Mouse (Mus musculus) thymus, adult 2 months (tissue): ENCODE results near the gene Zfyve28. TPM values are rescaled to one million over a fixed set of nuclear protein-coding genes. Genes with fewer than 3 reads are reported as not detected.

Experiments used
- DNase-seq: peaks from one replicate; pipeline ENCODE4 v3.0.0; 2021
- H3K27ac ChIP-seq: fragments of 200-500 bp; 2 replicates; pipeline ENCODE4 v1.5.1; 2012; ENCODE audit warnings: low read length, control low read depth; ENCODE audit not compliant: control insufficient read depth, insufficient read depth
- H3K27me3 ChIP-seq: fragments of 200-500 bp; 2 replicates; pipeline ENCODE4 v1.6.1; 2012; ENCODE audit warnings: mild to moderate bottlenecking, low read length, moderate library complexity, mixed read lengths; ENCODE audit not compliant: control insufficient read depth, insufficient read depth
- H3K36me3 ChIP-seq: fragments of 200-500 bp; 2 replicates; pipeline ENCODE4 v1.6.1; 2012; ENCODE audit warnings: mild to moderate bottlenecking, low read length, moderate library complexity; ENCODE audit not compliant: control insufficient read depth, insufficient read depth
- H3K4me1 ChIP-seq: fragments of 200-500 bp; replicated peaks from 2 replicates; pipeline ENCODE4 v1.6.1; 2012; ENCODE audit warnings: low read length; ENCODE audit not compliant: control insufficient read depth, insufficient read depth
- H3K4me3 ChIP-seq: fragments of 200-500 bp; 2 replicates; pipeline ENCODE4 v1.5.1; 2012; ENCODE audit warnings: mild to moderate bottlenecking, low read length, control low read depth, moderate library complexity; ENCODE audit not compliant: control insufficient read depth, insufficient read depth
- CTCF ChIP-seq: fragments of 200-500 bp; IDR thresholded peaks from 2 replicates; pipeline ENCODE4 v1.5.1; 2012; ENCODE audit warnings: mild to moderate bottlenecking, control low read depth, low read length, moderate library complexity, borderline replicate concordance; ENCODE audit not compliant: control insufficient read depth, poor library complexity, insufficient read depth; ENCODE audit errors: extremely low read depth
- POLR2A ChIP-seq: fragments of 200-500 bp; IDR thresholded peaks from 2 replicates; pipeline ENCODE4 v1.6.1; 2012; ENCODE audit warnings: mild to moderate bottlenecking, low read length, control low read depth, moderate library complexity; ENCODE audit not compliant: control insufficient read depth, poor library complexity, insufficient read depth; ENCODE audit errors: extremely low read depth
- WGBS: fragments of 180-500 bp; shearing (Covaris S2); methylation state at CpG from one replicate; pipeline ENCODE4 v1.1.7; 2018; 5-methylcytosine and 5-hydroxymethylcytosine counted together
- polyA plus RNA-seq: library from polyadenylated mRNA; depleted of rRNA; stranded (reverse); fragments of >200 nt; gene quantifications from 2 replicates; pipeline ENCODE4 v1.2.3, GENCODE M21; 2012

Gene Zfyve28
- polyA plus RNA-seq, 1 experiment = 39.1 TPM

GRCm38 (mm10) chr5:34242224-34242963 lies 45.9 kb downstream of the Zfyve28 start:
- Histone ChIP-seq H3K4me1 (peaks cover 37% of the 10 kb centered on the region), H3K27ac (no peak overlapping the region), H3K4me3 (no peak overlapping the region), H3K27me3 (no peaks in the 10 kb centered on the region), H3K36me3 (no peaks in the 10 kb centered on the region)
- peak; percentile 63 for DNase-seq
- TF ChIP-seq POLR2A (no peak), CTCF (no peak)
- 6% methylated on average over 15 of the region's 15 CpGs for WGBS

DNA sequence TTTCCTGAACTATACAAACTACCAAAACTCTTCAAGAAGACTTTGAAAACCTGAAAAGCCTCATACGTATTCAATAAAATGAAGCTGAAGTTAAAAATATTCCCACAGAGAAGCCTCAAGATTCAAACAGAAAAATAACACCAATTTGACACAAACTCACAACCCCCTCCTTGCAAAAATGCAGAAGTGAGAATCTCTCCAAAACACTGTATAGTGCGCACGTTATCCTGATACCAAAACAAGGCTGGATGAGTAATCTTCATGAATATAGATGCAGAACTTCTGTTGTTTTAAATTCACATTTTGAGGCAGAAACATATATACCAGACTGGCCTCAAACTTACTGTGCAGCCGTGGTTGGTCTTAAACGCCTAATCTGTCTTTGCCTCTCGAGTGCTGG lies 49.8 kb downstream of the Zfyve28 start:
- no peak for DNase-seq
- Histone ChIP-seq H3K27me3 (no peaks in the 10 kb centered on the region), H3K36me3 (no peaks in the 10 kb centered on the region), H3K27ac (no peak overlapping the region), H3K4me3 (no peak overlapping the region), H3K4me1 (peaks cover 47% of the 10 kb centered on the region)
- WGBS = 93% methylated on average over 6 of the region's 6 CpGs
- no peak for TF ChIP-seq POLR2A
- no peak for TF ChIP-seq CTCF

DNA sequence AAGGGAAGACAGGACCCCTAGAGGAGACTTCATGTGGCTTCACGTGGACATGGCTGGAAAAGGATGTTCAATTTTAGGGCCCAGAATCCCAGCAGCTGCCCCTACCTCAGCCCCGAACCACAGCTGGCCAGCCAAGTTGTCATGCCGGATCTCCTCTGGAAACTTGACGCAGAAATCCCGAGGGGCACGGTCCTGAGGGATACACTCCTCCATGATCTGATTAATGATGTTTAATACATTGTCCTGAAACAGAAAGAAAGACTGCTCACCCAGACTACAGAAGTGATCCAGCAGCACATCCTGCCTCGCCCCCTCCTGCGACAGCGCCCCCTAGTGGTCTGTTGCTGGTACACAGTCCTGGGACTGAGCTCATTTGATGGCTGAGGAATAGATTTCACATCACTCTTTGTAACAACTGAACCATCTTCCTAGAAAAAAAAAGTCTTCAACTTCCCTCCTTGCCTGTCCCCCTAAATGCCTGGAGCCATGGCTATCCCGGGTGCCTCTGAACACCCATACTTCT lies 52.3 kb downstream of the Zfyve28 start:
- TF ChIP-seq POLR2A (no peak), CTCF (peak; percentile 84; the same call in 1 of the 2 replicates)
- no peaks in the 10 kb centered on the region for H3K36me3 ChIP-seq
- no peaks in the 10 kb centered on the region for H3K27me3 ChIP-seq
- peak; percentile 82 for DNase-seq
- no peak overlapping the region for H3K4me3 ChIP-seq
- 60% methylated on average over 10 of the region's 10 CpGs for WGBS
- H3K27ac ChIP-seq = peak overlapping the region; percentile 16; the same call in 1 of the 2 replicates
- H3K4me1 ChIP-seq = peaks cover 49% of the 10 kb centered on the region

- Histone ChIP-seq H3K27ac (peak overlapping the region; percentile 24; the same call in 1 of the 2 replicates), H3K36me3 (no peaks in the 10 kb centered on the region), H3K27me3 (no peaks in the 10 kb centered on the region), H3K4me3 (no peak overlapping the region), H3K4me1 (peaks cover 57% of the 10 kb centered on the region)
- DNase-seq = peak; percentile 23
- TF ChIP-seq POLR2A = no peak
- no peak for TF ChIP-seq CTCF
- WGBS = 86% methylated on average over 4 of the region's 4 CpGs
Measured at GRCm38 (mm10) chr5:34235056-34235455, 53.2 kb downstream of the Zfyve28 start.

DNA sequence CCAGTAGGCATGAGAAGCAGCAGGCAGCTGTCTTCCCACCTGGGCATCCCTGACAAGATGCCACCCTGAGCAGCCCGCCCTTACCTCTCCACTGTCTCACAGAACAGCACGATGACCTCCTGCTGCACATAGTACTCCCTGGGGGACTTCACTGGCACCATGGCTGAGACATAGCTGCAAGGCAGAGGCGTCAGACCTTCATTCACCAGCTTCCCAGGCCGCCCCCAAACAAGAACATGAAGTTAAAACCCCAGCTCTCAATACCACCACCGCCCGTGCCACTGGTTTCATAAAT lies 55.1 kb downstream of the Zfyve28 start:
- DNase-seq = no peak
- Histone ChIP-seq H3K36me3 (no peaks in the 10 kb centered on the region), H3K27ac (peak overlapping the region; percentile 98), H3K27me3 (no peaks in the 10 kb centered on the region), H3K4me3 (0 out of 2 replicates have a peak overlapping the region, but pooled peaks have one; percentile 3), H3K4me1 (peaks cover 69% of the 10 kb centered on the region)
- WGBS = 53% methylated on average over 6 of the region's 6 CpGs
- TF ChIP-seq CTCF (no peak), POLR2A (no peak)

- Histone ChIP-seq H3K36me3 (no peaks in the 10 kb centered on the region), H3K27me3 (no peaks in the 10 kb centered on the region), H3K4me3 (peak overlapping the region; percentile 26; the same call in 1 of the 2 replicates), H3K4me1 (peaks cover 71% of the 10 kb centered on the region), H3K27ac (peak overlapping the region; percentile 98)
- TF ChIP-seq POLR2A = no peak
- 0 out of 2 replicates have a peak, but pooled peaks have one; percentile 3 for TF ChIP-seq CTCF
- peak; percentile 62 for DNase-seq
- WGBS = 5% methylated on average over 8 of the region's 8 CpGs
Measured at GRCm38 (mm10) chr5:34232481-34233220, 55.6 kb downstream of the Zfyve28 start.

DNA sequence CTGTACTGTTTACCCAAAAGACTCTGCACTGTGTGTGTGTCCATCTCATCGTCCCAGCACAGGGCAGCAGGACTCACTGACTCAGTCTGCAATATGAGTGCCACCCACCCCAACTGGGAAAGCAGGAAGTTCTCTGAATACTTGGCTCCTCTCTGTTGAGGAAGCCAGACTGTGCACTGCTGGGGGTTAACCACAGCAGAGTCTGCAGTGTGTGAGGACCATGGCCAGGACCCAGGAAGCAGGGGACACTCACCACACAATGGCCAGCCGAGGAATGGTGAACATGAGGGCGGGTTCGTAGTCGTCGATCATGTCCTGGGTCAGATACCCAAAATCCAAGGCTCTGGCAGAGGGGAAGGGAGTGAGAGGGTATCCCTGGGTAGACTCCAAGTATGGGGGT lies 56.3 kb downstream of the Zfyve28 start:
- no peak for TF ChIP-seq POLR2A
- no peak for TF ChIP-seq CTCF
- H3K4me3 ChIP-seq = peak overlapping the region; percentile 26
- peaks cover 71% of the 10 kb centered on the region for H3K4me1 ChIP-seq
- WGBS = 9% methylated on average over 6 of the region's 6 CpGs
- no peaks in the 10 kb centered on the region for H3K27me3 ChIP-seq
- peak; percentile 68 for DNase-seq
- peak overlapping the region; percentile 98 for H3K27ac ChIP-seq
- H3K36me3 ChIP-seq = no peaks in the 10 kb centered on the region
